Comparison of ENCODE assay signal across 9 mouse cellular contexts in the genomic region with DNA sequence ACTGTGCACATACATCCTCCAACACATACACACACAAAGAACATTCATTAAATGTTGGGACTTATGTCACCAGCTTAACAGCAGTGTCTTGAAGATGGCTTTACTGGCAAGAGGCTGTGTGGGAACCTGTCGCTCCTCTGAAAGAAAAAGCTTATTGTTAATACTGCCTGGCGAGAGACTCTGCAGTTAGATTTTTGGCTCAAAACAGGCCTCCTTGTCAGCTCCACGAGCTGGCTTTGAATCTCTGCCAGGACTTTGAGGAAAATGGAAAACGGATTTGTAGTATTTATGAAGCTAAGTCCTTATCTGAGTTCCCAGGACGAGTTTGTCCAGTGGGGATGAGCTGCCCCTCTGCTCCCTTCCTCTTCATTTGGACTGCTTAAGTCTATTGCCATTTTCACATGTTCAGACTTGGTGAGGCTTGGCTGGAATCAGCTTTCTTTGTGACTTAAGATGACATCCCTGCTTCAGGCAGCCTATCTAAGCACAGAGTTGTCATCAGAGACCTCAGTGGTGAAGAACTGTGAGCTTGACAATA.
DNase-seq lines count a peak whose midpoint lies in the region; ATAC-seq and TF ChIP-seq lines count a peak whose summit lies in the region.
"Had no signal": no experiment of that assay in that cellular context is flagged by ENCODE, and none has a peak within 500 bp of the region (broad histone marks: within the 10 kb centered on the region; RNA-seq: fewer than 3 reads in every experiment).

No protein-coding gene starts in this region.

- peak; percentile 19 for DNase-seq in adrenal gland, adult 2 months
- DNase-seq in adrenal gland, postnatal 25 days: no peak
- peak; percentile 22 for DNase-seq in left cerebral cortex, postnatal 4 days
- DNase-seq in left cerebral cortex, adult 2 months (ENCODE audit: extremely low spot score in 1 of 2, low spot score in 2 of 2): no peak
- peak; percentile 52 for DNase-seq in gonadal fat pad, adult 2 months (ENCODE audit: low read depth)
- peak; percentile 30 to 40 for DNase-seq in kidney, postnatal 36 days
- no peak for DNase-seq in gastrocnemius, adult 18-20 months (ENCODE audit: low spot score)

- ATAC-seq in activated CD4-positive, CD25-positive, alpha-beta regulatory T cell, adult 4 months: no peak

- no peak overlapping the region for H3K4me3 ChIP-seq in left cerebral cortex, adult 2 months
- H3K4me3 ChIP-seq: erythroblast, embryonic 14.5 days had no signal

- no peak overlapping the region for H3K27ac ChIP-seq in left cerebral cortex, adult 2 months

- TF ChIP-seq CTCF in left cerebral cortex, adult 2 months (IDR thresholded peaks at IDR 0.05): no peak

- intact Hi-C loops in left cerebral cortex, postnatal 4 days (cut with DNase I): no loop called here
- intact Hi-C loops in left cerebral cortex, adult 2 months (cut with DNase I): no loop called here

Comparison
In these comparisons a context has a peak if more than half of its experiments do, and no peak if none do; other contexts are left out.
1. DNase-seq: peak in adrenal gland, adult 2 months (single experiment), left cerebral cortex, postnatal 4 days (single experiment), gonadal fat pad, adult 2 months (single experiment) and kidney, postnatal 36 days (2 of 2); none in adrenal gland, postnatal 25 days (single experiment), left cerebral cortex, adult 2 months (0 of 2) and gastrocnemius, adult 18-20 months (single experiment).